Mouse (Mus musculus) heart, adult 2 months (tissue): Measurements from ENCODE around the gene Plekha1. TPM values are rescaled to one million over a fixed set of nuclear protein-coding genes. Genes with fewer than 3 reads are reported as not detected.
A peak's percentile ranks its signal among the peaks of the same experiment; 100 is the strongest.

Source experiments
- DNase-seq, 2 experiments: peaks; one replicate each; pipeline ENCODE4 v3.0.0; 2021
- H3K27ac ChIP-seq: fragments of 200-600 bp; 2 replicates; pipeline ENCODE4 v1.8.1; 2022
- H3K27me3 ChIP-seq: fragments of 200-500 bp; 2 replicates; pipeline ENCODE4 v1.6.1; 2012; ENCODE audit warnings: mild to moderate bottlenecking, low read length, inconsistent platforms, mixed read lengths; ENCODE audit not compliant: control insufficient read depth, insufficient read depth
- H3K36me3 ChIP-seq: fragments of 200-500 bp; 2 replicates; pipeline ENCODE4 v1.6.1; 2012; ENCODE audit warnings: low read length, inconsistent platforms; ENCODE audit not compliant: control insufficient read depth, insufficient read depth
- H3K4me1 ChIP-seq: fragments of 200-500 bp; 2 replicates; pipeline ENCODE4 v1.6.1; 2011; ENCODE audit warnings: low read length; ENCODE audit not compliant: control insufficient read depth, insufficient read depth
- H3K4me3 ChIP-seq: fragments of 200-600 bp; 2 replicates; pipeline ENCODE4 v1.8.1; 2022
- H3K79me2 ChIP-seq: fragments of 200-500 bp; replicated peaks from 2 replicates; pipeline ENCODE4 v1.6.1; 2012; ENCODE audit warnings: mild to moderate bottlenecking, inconsistent platforms, low read length, moderate library complexity, mixed read lengths; ENCODE audit not compliant: control insufficient read depth, insufficient read depth
- H3K9ac ChIP-seq: fragments of 200-500 bp; 2 replicates; pipeline ENCODE4 v1.6.1; 2012; ENCODE audit warnings: low read depth, mild to moderate bottlenecking, control low read depth, inconsistent platforms, low read length, mixed read lengths
- CTCF ChIP-seq: fragments of 200-600 bp; IDR thresholded peaks from 2 replicates; pipeline ENCODE4 v1.8.1; 2022; ENCODE audit warnings: antibody characterized with exemption, mild to moderate bottlenecking, moderate library complexity
- EP300 ChIP-seq: fragments of 200-500 bp; IDR thresholded peaks from 2 replicates; pipeline ENCODE4 v1.6.1; 2011; ENCODE audit warnings: low read depth, low read length, control low read depth; ENCODE audit not compliant: insufficient read depth
- POLR2A ChIP-seq: fragments of 200-500 bp; IDR thresholded peaks from 2 replicates; pipeline ENCODE4 v1.6.1; 2011; ENCODE audit warnings: mild to moderate bottlenecking, low read depth, low read length, control low read depth; ENCODE audit not compliant: insufficient read depth
- WGBS: fragments of 180-500 bp; shearing (Covaris S2); methylation state at CpG from one replicate; pipeline ENCODE4 v1.1.7; 2018; 5-methylcytosine and 5-hydroxymethylcytosine counted together
- intact Hi-C: fragments of 180-260 bp; cut with DNase I; formaldehyde crosslinking; loops from one replicate; pipeline ENCODE4 v1.15.1; 2025
- polyA plus RNA-seq: library from polyadenylated mRNA; depleted of rRNA; stranded (reverse); fragments of >200 nt; gene quantifications from 2 replicates; pipeline ENCODE4 v1.2.3, GENCODE M21; 2012
- total RNA-seq, 2 experiments: library from RNA; stranded (reverse); gene quantifications; 2 replicates each; pipeline ENCODE4 v1.2.3; 2021

Plekha1 gene
- total and polyA plus RNA-seq, 3 experiments = 33.3 to 41.3 (median 40.0) TPM

DNA sequence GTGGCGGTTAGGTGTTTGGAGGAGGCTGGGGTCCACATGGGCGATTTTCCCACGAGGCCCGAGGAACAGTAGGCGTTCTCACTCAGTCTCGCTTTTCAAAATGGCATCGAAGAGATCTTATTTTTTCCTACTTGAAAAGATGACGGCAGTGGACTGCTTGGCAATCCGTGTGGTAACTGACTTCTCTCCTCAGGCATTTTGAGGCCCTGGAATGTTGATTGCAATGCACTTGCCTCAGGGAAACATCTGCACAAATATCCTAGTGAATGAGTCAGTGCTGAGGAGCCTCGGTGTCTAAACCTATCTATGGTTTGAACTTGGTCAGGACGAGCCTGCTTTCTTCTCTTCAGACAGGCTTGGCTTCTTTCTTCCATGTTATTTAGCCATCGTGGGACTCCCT, 80.7 kb downstream of the Plekha1 start:
- Histone ChIP-seq H3K79me2 (no peaks in the 10 kb centered on the region), H3K36me3 (no peaks in the 10 kb centered on the region), H3K4me1 (peaks cover 8% of the 10 kb centered on the region), H3K27ac (no peak overlapping the region), H3K9ac (no peak overlapping the region), H3K27me3 (no peaks in the 10 kb centered on the region), H3K4me3 (no peak overlapping the region)
- intact Hi-C loops = no loop called here
- WGBS = 75% methylated on average over 12 of the region's 12 CpGs
- TF ChIP-seq EP300 = no peak
- no peak for TF ChIP-seq CTCF
- TF ChIP-seq POLR2A = no peak
- peak in 1 of 2 experiments; percentile 14 for DNase-seq

DNA sequence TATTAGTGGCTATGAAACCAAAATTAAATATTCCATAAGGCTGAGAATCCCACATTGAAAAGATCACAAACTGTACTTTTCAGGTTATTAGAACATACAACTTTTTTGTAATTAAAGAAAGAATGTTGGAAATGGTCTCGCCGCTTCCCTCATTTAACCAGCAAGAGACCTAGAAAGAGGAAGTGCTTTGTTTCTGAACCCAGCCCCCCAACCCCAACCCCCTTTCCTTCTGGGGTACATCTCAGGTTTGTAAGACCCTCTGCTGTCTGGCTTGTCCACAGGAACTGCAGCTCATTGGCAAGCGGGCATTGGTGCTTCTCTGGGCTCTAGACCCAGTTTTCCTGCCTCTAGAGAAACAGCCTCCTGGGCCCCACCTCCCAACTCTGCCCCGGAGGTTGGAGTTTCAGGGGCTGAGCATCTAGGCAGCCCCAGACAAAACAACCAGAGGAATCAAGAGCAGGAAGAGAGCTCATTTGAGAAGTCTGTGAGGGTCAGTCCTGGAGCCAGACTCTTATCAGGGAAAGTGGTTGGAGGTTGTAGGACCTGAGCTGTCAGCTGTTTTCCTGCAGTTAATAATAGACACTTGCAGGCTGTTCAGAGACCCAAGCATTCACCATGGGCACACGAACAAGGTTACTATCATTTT, 83.1 kb downstream of the Plekha1 start:
- 0 out of 2 replicates have a peak, but pooled peaks have one; percentile 18 for TF ChIP-seq EP300
- TF ChIP-seq POLR2A = no peak
- Histone ChIP-seq H3K27me3 (no peaks in the 10 kb centered on the region), H3K36me3 (no peaks in the 10 kb centered on the region), H3K79me2 (no peaks in the 10 kb centered on the region), H3K4me3 (peak overlapping the region; percentile 26; the same call in 1 of the 2 replicates), H3K4me1 (peaks cover 6% of the 10 kb centered on the region), H3K9ac (no peak overlapping the region), H3K27ac (peak overlapping the region; percentile 81)
- intact Hi-C loops = loop anchor here (2.0 kb wide), 1 partner anchor 16 kb away; no protein-coding TSS in a partner anchor
- 25% methylated on average over 5 of the region's 5 CpGs for WGBS
- peak; percentile 39 to 46 for DNase-seq

DNA sequence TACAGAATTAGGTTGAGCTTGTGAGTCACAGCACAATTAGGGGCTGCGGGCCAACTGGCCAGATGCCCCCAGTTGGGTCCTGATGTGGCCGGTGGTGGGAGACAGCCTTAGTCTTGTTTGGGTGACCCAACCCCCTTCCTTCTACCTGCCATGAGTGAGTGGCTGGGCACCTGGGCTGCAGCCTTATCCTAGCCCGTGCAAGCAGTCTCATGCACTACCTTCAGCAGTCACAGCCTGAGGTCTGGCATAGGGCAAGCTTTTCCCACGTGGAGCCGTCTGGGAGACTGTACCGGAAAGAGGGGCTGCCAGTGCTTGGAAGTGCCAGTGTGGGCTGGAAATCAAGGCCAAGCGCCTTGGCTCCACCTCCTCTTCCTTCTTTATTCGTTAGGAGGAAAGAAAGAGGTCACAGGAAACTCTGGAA, 83.8 kb downstream of the Plekha1 start:
- TF ChIP-seq EP300 (0 out of 2 replicates have a peak, but pooled peaks have one; percentile 22), POLR2A (no peak)
- H3K27me3 ChIP-seq = no peaks in the 10 kb centered on the region
- peak; percentile 67 to 74 for DNase-seq
- H3K79me2 ChIP-seq = no peaks in the 10 kb centered on the region
- no peak overlapping the region for H3K9ac ChIP-seq
- H3K4me1 ChIP-seq = peaks cover 6% of the 10 kb centered on the region
- peak overlapping the region; percentile 81 for H3K27ac ChIP-seq
- H3K36me3 ChIP-seq = no peaks in the 10 kb centered on the region
- WGBS = 4% methylated on average over 8 of the region's 8 CpGs
- H3K4me3 ChIP-seq = peak overlapping the region; percentile 26; the same call in 1 of the 2 replicates
- intact Hi-C loops = loop anchor here (2.0 kb wide), 1 partner anchor 15 kb away; no protein-coding TSS in a partner anchor

DNA sequence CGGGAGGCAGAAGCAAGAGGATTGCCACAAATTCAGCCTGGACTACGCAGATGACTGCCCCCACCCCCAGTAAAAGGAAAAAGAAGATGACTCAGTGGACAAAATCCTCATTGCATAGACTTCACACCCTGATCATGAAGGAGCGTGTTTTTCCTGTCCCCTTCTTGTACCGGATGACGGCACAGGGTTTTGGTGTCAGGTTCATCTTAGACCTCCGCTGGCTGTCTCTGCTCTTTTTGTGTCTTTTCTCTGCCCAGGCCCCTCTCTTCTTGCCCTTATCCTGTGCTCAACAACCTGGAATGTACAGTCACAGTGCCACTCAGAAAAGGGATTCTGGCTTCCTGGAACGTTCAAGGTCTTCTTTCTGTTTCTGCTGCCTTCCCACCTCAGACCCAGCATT, 84.9 kb downstream of the Plekha1 start:
- no peaks in the 10 kb centered on the region for H3K79me2 ChIP-seq
- H3K27me3 ChIP-seq = no peaks in the 10 kb centered on the region
- 85% methylated on average over 7 of the region's 7 CpGs for WGBS
- peak in 1 of 2 experiments; percentile 8 for DNase-seq
- TF ChIP-seq POLR2A = no peak
- no peak for TF ChIP-seq EP300
- no peak for TF ChIP-seq CTCF
- H3K36me3 ChIP-seq = no peaks in the 10 kb centered on the region
- peak overlapping the region; percentile 26 for H3K27ac ChIP-seq
- H3K4me1 ChIP-seq = peaks cover 6% of the 10 kb centered on the region
- no peak overlapping the region for H3K4me3 ChIP-seq
- intact Hi-C loops = no loop called here
- no peak overlapping the region for H3K9ac ChIP-seq

DNA sequence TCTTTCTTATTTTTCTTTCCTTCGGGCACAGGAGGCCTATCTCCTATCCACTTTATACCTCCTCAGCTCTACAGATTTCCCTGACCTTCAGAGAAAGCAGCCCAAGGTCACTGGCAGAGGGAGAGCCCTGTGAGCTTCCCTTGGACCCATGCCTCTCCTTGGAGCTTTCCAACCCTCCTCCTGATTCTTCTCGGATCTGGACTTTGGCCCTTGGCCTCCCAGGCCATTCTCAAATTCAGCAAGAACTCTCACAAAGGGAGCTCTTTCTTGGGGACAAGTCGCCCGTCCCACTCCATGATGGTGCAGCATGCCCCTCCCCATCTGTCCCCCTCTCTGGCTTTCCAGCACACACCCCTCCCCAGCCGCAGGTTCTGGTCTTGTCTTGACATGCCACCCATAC, 85.4 kb downstream of the Plekha1 start:
- H3K27me3 ChIP-seq = no peaks in the 10 kb centered on the region
- DNase-seq = peak in 1 of 2 experiments; percentile 17
- H3K79me2 ChIP-seq = no peaks in the 10 kb centered on the region
- WGBS = 81% methylated on average over 5 of the region's 5 CpGs
- peak overlapping the region; percentile 26; the same call in 1 of the 2 replicates for H3K27ac ChIP-seq
- TF ChIP-seq EP300 (no peak), POLR2A (no peak), CTCF (no peak)
- H3K36me3 ChIP-seq = no peaks in the 10 kb centered on the region
- peaks cover 6% of the 10 kb centered on the region for H3K4me1 ChIP-seq
- no peak overlapping the region for H3K9ac ChIP-seq
- H3K4me3 ChIP-seq = no peak overlapping the region
- intact Hi-C loops = no loop called here

DNA sequence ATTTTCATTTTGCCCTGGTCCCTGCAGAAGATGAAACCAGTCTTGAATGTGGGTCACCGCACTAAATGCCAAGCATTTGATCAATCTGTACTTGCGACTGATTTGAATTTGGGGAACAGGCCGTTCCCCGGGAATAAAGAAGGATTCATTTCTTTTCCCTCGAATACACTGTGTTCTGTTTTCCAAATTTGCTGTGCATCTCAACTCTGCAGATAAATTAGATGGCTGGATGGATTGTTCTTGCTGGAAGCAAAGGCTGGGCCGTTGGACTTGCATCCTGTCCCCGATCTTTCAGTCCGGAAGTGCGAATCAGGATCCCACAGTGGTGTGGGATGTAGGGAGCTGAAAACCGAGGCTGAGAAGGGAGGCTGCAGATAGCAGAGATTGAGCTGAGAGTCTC, 87.8 kb downstream of the Plekha1 start:
- Histone ChIP-seq H3K4me1 (peaks cover 4% of the 10 kb centered on the region), H3K9ac (no peak overlapping the region), H3K36me3 (no peaks in the 10 kb centered on the region), H3K79me2 (no peaks in the 10 kb centered on the region), H3K27ac (no peak overlapping the region), H3K4me3 (no peak overlapping the region), H3K27me3 (no peaks in the 10 kb centered on the region)
- intact Hi-C loops = no loop called here
- DNase-seq = no peak
- TF ChIP-seq EP300 (no peak), POLR2A (no peak), CTCF (no peak)
- WGBS = 84% methylated on average over 10 of the region's 10 CpGs
